Mouse (Mus musculus) limb, embryonic 14.5 days (tissue): ENCODE data around the gene Fbxw7. TPM values are rescaled to one million over a fixed set of nuclear protein-coding genes. Genes with fewer than 3 reads are reported as not detected.

Source experiments
- ATAC-seq: fragments of 200-750 bp; cut with Nextera tagmentation; 2 replicates; pipeline ENCODE4 v1.8.0; 2017; ENCODE audit warnings: low read depth, moderate number of reproducible peaks, moderate TSS enrichment; ENCODE audit not compliant: low FRiP score
- DNase-seq: peaks from one replicate; pipeline ENCODE4 v3.0.0-alpha.2; 2015; ENCODE audit warnings: low spot score
- H3K27ac ChIP-seq: fragments of 300-500 bp; sonication (generic); replicated peaks from 2 replicates; pipeline ENCODE4 v1.5.1; 2014; ENCODE audit warnings: low read depth, mild to moderate bottlenecking, low read length, moderate library complexity, mixed read lengths
- H3K27me3 ChIP-seq: fragments of 300-500 bp; sonication (generic); 2 replicates; pipeline ENCODE4 v1.6.1; 2014; ENCODE audit warnings: low read length, mixed read lengths; ENCODE audit not compliant: control insufficient read depth, insufficient read depth
- H3K36me3 ChIP-seq: fragments of 300-500 bp; sonication (generic); 2 replicates; pipeline ENCODE4 v1.6.1; 2014; ENCODE audit warnings: mild to moderate bottlenecking, low read length, moderate library complexity, mixed read lengths; ENCODE audit not compliant: control insufficient read depth, insufficient read depth
- H3K4me1 ChIP-seq: fragments of 300-500 bp; sonication (generic); 2 replicates; pipeline ENCODE4 v1.6.1; 2014; ENCODE audit warnings: antibody characterized with exemption, low read length, mixed read lengths; ENCODE audit not compliant: control insufficient read depth, insufficient read depth
- H3K4me2 ChIP-seq: fragments of 300-500 bp; sonication (generic); replicated peaks from 2 replicates; pipeline ENCODE4 v1.6.1; 2014; ENCODE audit warnings: low read depth, mild to moderate bottlenecking, low read length, moderate library complexity; ENCODE audit not compliant: severe bottlenecking
- H3K4me3 ChIP-seq: fragments of 300-500 bp; sonication (generic); replicated peaks from 2 replicates; pipeline ENCODE4 v1.5.1; 2014; ENCODE audit warnings: low read length
- H3K9ac ChIP-seq: fragments of 300-500 bp; sonication (generic); 2 replicates; pipeline ENCODE4 v1.6.1; 2014; ENCODE audit warnings: mild to moderate bottlenecking, low read depth, low read length, moderate library complexity; ENCODE audit not compliant: severe bottlenecking
- H3K9me3 ChIP-seq: fragments of 300-500 bp; sonication (generic); 2 replicates; pipeline ENCODE4 v1.6.1; 2016; ENCODE audit warnings: low read length; ENCODE audit not compliant: control insufficient read depth
- POLR2A ChIP-seq: fragments of 200-500 bp; IDR thresholded peaks from 2 replicates; pipeline ENCODE4 v1.8.0; 2012; ENCODE audit warnings: inconsistent platforms, mild to moderate bottlenecking, moderate library complexity, borderline replicate concordance; ENCODE audit not compliant: insufficient read depth, insufficient read length; ENCODE audit errors: extremely low read depth
- WGBS: fragments of 180-500 bp; shearing (Covaris S2); extraction: QIAGEN DNeasy Blood & Tissue Kit; methylation state at CpG from one replicate; pipeline ENCODE4 v1.1.7; 2014; 5-methylcytosine and 5-hydroxymethylcytosine counted together
- polyA plus RNA-seq, 2 experiments: library from polyadenylated mRNA; depleted of rRNA in 1 of 2; stranded (reverse) in 1 of 2; unstranded in 1 of 2; fragments of >200 nt; fragmentation: Nextera tagmentation in 1 of 2; extraction: Ambion mirVana in 1 of 2; gene quantifications; 2 replicates each; pipeline versions ENCODE4 v1.2.1 to v1.2.3; 2012 to 2014

Gene Fbxw7
- polyA plus RNA-seq (2012; rRNA removed): 8.6 and 10.6 TPM in 2 replicates
- 11.8 and 13.4 TPM in 2 replicates for polyA plus RNA-seq (2014; fragmentation: Nextera tagmentation; extraction: Ambion mirVana)

DNA sequence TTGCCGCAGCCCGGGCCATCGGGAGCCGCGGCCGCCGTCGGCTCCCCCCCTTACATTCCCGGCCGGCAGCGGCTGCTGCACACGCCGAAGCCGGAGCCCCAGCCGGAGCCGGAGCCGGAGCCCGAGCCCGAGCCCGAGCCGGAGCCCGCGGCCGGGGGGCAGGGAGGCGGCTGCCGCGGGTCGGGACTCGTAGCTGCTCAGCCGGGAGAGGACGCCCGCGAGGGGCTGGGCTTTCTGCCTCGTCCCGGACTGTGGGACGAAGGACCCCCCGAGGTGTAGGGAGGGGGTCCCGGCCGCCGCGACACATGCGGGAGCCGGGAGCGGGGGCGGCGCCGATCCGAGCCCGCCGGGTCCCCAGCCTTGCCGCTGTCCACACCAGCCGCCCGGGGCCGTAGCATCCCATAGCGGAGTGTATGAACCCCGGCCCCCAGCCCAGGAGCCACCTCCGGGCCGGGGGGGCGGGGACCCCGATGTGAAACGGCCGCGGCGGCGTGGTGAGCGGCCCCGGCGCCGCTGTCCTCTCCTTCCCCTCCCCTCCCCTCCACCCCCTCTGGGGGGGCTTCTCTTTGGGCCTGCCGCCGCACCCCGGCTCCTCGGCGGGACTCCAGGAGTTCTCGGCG is at the start of gene Fbxw7:
Gene Fbxw7, plus strand, starts transcription at position 507 of the 620 bp plus-strand sequence.
- H3K9me3 ChIP-seq: no peaks in the 10 kb centered on the region
- DNase-seq (peak; percentile 7), ATAC-seq (peak; percentile 56)

DNA sequence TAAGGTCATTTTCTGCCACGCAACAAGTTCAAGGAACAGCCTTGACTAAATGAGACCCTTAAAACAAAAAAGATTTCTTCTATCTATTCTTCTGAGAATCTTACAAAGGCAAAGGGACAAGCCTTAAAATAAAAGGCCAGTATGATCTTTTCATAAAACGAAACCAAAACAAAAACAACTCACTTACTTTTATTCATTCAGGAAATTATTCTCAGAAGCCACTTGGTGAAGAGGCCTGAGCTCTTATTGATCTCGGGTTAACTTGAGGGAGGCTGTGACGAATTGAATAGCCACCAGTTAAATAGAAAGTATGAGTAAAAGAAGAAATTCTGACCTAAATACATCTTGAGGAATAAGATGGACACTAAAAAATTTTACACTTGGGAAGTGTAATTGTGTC is 46.1 kb upstream of the Fbxw7 start:
- Histone ChIP-seq H3K4me1 (no peaks in the 10 kb centered on the region), H3K4me3 (no peak overlapping the region), H3K9ac (no peak overlapping the region), H3K27me3 (no peaks in the 10 kb centered on the region), H3K27ac (no peak overlapping the region), H3K9me3 (no peaks in the 10 kb centered on the region), H3K4me2 (no peak overlapping the region), H3K36me3 (no peaks in the 10 kb centered on the region)
- TF ChIP-seq POLR2A: no peak
- 86% methylated on average over 4 of the region's 4 CpGs for WGBS
- DNase-seq (no peak), ATAC-seq (no peak)

More for the DNA sequence above, at the start of gene Fbxw7:
- Histone ChIP-seq H3K27me3 (no peaks in the 10 kb centered on the region), H3K4me2 (peak within 1 kb of the TSS; percentile 99), H3K4me1 (peaks cover 13% of the 10 kb centered on the region), H3K9ac (peak within 1 kb of the TSS; percentile 82), H3K4me3 (peak within 1 kb of the TSS; percentile 94), H3K27ac (peak within 1 kb of the TSS; percentile 93), H3K36me3 (no peaks in the 10 kb centered on the region)
- TF ChIP-seq POLR2A: no peak
- WGBS: 0% methylated on average over 23 of the region's 76 CpGs

DNA sequence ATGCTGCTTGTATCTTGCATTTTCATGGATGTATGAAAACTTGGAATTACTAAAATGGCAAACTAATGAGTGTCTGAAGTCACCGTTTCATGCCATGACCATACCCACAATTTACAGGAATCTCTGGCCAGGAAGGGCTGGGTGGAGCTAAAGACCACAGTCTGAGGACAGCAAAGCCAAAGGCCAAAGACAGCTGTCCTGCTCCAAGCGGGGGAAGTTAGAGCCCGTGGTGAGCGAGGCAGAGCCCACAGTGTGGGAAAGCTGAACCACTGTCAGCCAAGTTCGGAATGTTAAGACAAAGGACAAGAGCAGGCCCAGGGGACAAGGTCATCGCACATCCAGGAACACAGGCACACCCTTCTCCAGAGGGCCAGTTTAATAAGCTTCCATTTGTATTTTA is 45.7 kb upstream of the Fbxw7 start:
- no peaks in the 10 kb centered on the region for H3K36me3 ChIP-seq
- peaks cover 4% of the 10 kb centered on the region for H3K4me1 ChIP-seq
- no peak for TF ChIP-seq POLR2A
- ATAC-seq: no peak
- H3K9me3 ChIP-seq: no peaks in the 10 kb centered on the region
- H3K4me3 ChIP-seq: no peak overlapping the region
- DNase-seq: no peak
- no peak overlapping the region for H3K27ac ChIP-seq
- H3K4me2 ChIP-seq: no peak overlapping the region
- WGBS: 76% methylated on average over 6 of the region's 6 CpGs
- H3K9ac ChIP-seq: no peak overlapping the region
- no peaks in the 10 kb centered on the region for H3K27me3 ChIP-seq

DNA sequence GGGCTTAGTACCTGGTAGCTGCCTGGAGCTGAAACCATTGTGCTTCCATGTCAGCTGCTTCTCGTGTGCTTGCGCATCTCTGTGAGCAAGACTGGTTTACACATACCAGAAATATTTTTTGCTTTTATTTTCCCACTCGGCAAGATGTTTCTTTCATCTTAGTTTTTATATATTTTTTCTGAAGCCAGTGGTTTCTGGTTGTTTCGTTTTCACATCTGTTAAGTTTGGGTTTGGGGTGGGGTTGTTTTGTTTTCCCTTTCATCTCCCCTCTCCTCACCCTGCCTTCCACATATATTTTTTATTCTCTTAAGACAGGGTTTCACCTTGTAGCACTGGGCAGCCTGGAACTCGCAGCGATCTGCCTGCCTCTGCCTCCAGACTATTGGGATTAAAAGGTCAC is 44.5 kb upstream of the Fbxw7 start:
- H3K9ac ChIP-seq: no peak overlapping the region
- H3K4me2 ChIP-seq: no peak overlapping the region
- DNase-seq (no peak), ATAC-seq (no peak)
- no peak for TF ChIP-seq POLR2A
- H3K4me3 ChIP-seq: no peak overlapping the region
- WGBS: 67% methylated on average over 6 of the region's 6 CpGs
- no peak overlapping the region for H3K27ac ChIP-seq
- no peaks in the 10 kb centered on the region for H3K27me3 ChIP-seq
- peaks cover 14% of the 10 kb centered on the region for H3K4me1 ChIP-seq
- H3K9me3 ChIP-seq: no peaks in the 10 kb centered on the region
- H3K36me3 ChIP-seq: no peaks in the 10 kb centered on the region

DNA sequence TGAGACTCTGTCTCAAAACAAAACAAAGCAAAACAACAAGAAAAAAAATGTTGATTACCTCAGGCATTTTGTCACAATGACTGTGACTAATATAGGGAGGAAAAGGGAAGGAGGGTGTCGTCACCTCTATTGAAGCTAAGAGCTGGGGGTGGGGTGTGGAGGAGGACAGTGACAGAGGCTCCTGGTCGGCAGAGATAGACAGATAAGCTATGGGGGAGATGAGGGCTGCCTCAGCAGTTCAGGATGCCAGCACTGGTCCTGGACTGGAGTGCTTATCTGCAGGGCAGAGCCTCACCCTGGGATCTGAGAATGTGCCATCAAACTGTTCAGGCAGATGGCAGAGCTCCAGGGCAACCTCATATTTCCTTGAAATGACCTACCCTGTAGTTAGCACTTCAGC is 43.1 kb upstream of the Fbxw7 start:
- ATAC-seq (no peak), DNase-seq (no peak)
- WGBS: 68% methylated on average over 2 of the region's 2 CpGs

More for the DNA sequence above, 43.1 kb upstream of the Fbxw7 start:
- no peak overlapping the region for H3K4me3 ChIP-seq
- no peak overlapping the region for H3K4me2 ChIP-seq
- H3K4me1 ChIP-seq: peaks cover 17% of the 10 kb centered on the region
- no peaks in the 10 kb centered on the region for H3K27me3 ChIP-seq
- no peak overlapping the region for H3K9ac ChIP-seq
- H3K27ac ChIP-seq: no peak overlapping the region
- no peaks in the 10 kb centered on the region for H3K36me3 ChIP-seq
- no peaks in the 10 kb centered on the region for H3K9me3 ChIP-seq
- TF ChIP-seq POLR2A: no peak
